Mouse (Mus musculus): ENCODE data around the gene Grtp1. TPM values are rescaled to one million over a fixed set of nuclear protein-coding genes. Genes with fewer than 3 reads are reported as not detected.

Gene Grtp1
- total RNA-seq, 4 experiments from 2014 or later: 9.3 to 14.1 (median 11.8) TPM

DNA sequence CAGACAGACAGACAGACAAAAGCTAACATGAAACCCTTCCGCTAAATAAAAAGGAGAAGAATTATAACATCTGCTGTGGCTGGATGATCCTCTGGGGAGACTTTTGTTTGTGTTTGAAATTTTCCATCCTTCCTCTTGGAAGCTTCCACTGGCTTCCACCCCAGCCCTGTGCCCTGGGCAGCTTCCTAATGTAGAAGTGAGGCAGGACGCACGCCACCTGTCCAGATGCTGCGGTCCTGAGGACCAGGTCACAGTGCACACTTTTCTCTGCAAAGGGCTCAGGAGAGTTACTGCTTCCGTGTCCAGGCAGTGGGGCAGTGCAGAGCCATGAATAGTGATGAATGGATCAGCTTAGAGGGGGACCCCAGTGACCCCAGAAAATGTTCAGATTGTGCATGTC, 4.9 kb upstream of the Grtp1 start:
- no peak for DNase-seq (ENCODE audit: low spot score in 2 of 2)

DNA sequence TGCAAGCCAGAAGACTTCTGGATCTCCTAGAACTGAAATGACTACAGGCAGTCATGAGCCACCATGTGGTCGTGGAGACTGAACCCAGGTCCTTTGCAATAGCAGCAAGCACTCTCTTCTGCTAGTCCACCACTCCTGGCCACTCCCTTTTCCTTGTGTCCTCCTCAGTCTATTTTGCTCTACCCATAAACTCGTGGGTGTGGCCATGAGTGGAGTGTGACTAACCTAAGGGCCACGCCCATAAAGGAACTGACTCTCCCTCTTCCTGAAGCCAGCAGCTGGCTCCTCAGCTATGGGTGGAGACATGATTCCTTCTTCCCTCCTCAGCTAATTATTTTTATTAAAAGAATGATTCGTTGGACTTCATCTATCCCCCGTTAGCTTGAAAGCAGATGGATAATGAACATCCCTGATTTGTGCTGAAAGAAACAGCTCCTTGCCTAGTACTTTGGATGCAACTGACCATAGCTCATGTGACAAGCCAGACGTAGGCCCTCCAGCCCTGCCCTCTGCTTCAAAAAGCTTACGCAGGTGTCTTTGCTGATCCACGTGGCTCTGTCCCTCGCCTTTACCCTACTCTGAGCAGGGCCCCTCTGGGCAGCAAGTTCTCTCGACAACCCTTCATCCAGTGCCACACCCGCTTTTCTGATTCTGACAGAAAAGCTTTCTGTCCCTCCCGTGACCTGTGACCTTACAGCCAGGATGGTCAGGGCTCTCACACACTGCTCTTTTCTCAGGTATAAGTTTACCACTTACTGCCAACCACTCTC, 4.1 kb upstream of the Grtp1 start:
- DNase-seq (ENCODE audit: low spot score in 2 of 2): peak; percentile 23 to 53

GRCm38 (mm10) chr8:13203472-13203871, 3.1 kb upstream of the Grtp1 start:
- no peak for DNase-seq (ENCODE audit: low spot score in 2 of 2)

DNA sequence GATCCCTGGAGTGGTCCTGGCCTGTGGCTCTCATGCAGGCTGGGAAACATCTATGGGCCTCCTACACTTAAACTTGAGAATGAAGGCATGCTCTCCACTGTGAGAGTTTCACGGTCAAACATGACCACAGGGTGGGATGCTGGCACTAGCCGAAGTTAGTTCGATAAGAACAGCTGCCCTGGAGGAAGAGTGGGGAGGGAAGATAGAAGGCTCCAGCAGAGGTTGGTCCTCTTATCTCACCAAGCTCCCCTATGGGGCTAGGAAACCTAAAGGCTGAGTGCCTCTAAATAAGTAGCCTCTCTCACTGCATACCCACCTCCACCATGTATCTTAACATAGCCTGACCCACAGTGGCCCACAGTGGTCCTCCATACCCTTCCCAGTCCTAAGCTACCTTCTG, 2.4 kb upstream of the Grtp1 start:
- DNase-seq (ENCODE audit: low spot score in 2 of 2): no peak

- no peak for DNase-seq (ENCODE audit: low spot score in 2 of 2)
Measured at GRCm38 (mm10) chr8:13202041-13202440, 1.6 kb upstream of the Grtp1 start.

DNA sequence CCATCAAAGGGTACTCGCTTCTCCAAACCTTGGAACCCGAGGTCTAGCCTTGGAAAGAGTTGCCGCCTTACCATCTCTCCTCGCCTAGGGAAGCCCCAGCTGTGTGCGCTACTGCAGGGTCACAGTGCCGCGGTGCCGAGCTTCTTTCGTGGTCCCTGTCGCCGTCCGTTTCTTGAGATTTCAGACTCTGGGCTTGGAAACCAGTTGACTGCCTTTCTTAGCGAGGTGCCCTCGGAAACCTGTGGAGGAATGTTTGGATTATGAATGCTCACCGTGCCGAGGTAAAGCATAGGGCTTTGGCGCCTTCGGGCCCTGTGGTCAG, 554 bp upstream of the Grtp1 start:
- DNase-seq (ENCODE audit: low spot score in 2 of 2): no peak

DNA sequence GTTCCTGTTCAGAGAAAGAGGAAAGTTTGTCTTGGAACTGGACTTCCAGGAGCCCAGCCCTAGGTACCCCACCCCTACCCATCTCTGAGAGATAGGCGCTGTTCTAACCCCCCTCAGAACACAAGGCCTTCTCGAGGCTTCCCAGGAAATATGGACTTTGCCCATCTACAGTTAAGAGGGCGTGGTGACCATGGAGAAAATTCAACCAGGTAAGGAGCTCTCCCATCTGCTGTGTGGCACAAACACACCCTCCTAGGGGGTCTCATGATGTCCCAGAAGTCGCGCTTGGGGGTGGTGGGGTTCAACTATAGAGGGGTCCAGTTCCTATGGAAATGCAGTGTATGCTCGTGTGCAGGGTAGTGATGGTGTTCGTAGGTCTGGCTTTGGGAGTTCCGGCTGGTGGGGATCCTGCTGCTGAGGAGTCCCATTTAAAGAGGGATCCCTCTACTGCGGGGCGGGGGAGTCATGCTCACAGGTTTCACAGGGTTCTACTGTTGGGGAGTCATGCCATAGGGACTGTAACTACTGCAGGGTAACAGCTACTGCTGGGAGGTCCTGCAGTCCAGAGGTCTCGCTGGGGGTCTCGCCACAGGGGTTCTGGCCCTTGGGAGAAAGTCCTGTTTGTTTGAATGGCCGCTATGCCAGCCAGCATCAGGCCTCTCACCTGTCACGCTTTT, 897 bp downstream of the Grtp1 start:
- no peak for DNase-seq (ENCODE audit: low spot score in 2 of 2)

GRCm38 (mm10) chr8:13197493-13197892, 2.9 kb downstream of the Grtp1 start:
- no peak for DNase-seq (ENCODE audit: low spot score in 2 of 2)

GRCm38 (mm10) chr8:13194818-13195217, 5.6 kb downstream of the Grtp1 start:
- no peak for DNase-seq (ENCODE audit: low spot score in 2 of 2)

GRCm38 (mm10) chr8:13190235-13190634, 10.2 kb downstream of the Grtp1 start:
- no peak for DNase-seq (ENCODE audit: low spot score in 2 of 2)

DNA sequence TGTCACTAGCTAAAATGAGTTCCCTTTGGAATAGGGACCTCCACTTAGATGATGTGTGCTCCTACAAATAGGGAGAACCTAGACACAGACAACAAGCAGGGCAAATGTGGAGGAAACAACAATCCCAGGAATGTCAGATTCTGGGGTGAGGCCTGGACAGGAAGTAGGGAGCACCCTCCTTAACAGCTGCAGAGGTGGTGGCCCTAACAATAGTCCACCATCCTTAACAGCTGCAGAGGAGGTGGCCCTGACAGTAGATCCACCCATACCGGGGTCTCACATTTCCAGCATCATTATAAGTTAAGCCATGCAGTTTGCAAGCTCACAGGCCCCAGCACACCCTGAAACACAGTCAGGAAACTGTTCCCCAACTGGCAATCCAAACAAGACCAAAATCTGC, 11.6 kb downstream of the Grtp1 start:
- DNase-seq (ENCODE audit: low spot score in 2 of 2): no peak

GRCm38 (mm10) chr8:13188052-13188555, 12.3 kb downstream of the Grtp1 start:
- DNase-seq (ENCODE audit: low spot score in 2 of 2): no peak

GRCm38 (mm10) chr8:13187638-13188037, 12.8 kb downstream of the Grtp1 start:
- no peak for DNase-seq (ENCODE audit: low spot score in 2 of 2)

- peak; percentile 35 to 66 for DNase-seq (ENCODE audit: low spot score in 2 of 2)
Measured at GRCm38 (mm10) chr8:13187229-13187628, 13.2 kb downstream of the Grtp1 start.

GRCm38 (mm10) chr8:13186819-13187218, 13.6 kb downstream of the Grtp1 start:
- no peak for DNase-seq (ENCODE audit: low spot score in 2 of 2)

GRCm38 (mm10) chr8:13181691-13181976, 18.8 kb downstream of the Grtp1 start:
- no peak for DNase-seq (ENCODE audit: low spot score in 2 of 2)

DNA sequence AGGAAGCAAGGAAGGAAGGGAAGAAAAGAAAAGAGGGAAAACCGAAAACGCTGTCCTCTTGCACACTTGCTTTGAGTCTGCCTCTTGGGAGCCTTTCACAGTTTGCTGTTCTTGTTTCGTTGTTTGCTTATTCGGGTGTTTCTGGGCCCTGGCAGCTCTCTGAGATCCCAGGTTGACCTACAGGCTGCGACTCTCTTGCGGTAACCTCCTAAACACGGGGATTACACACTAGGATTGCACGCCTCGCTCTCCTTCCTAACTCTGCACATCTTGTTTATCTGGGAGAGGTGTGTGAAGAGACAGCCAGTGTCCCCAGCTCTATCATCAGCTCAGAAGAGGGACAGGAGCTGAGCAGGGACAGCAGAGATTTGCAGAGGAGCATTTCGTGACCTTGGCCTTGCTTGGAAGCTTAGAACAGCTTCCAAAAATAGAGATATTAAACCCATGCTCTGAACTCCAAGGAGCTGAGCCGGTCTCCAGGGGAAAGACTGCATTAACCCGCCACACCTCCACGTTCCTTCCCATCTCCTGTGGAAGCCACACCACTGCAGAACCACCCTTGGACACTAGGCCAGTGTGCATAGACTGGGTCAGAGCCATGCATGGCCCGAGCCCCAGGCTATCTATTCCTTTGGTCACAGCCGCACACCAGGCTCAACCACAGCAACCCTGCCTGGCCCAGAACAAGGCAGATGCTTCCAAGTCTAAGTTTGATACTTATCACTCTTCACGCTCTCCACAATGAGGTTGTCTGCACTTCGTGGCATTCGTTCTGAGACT, 19.3 kb downstream of the Grtp1 start:
- DNase-seq (ENCODE audit: low spot score in 2 of 2): no peak

DNA sequence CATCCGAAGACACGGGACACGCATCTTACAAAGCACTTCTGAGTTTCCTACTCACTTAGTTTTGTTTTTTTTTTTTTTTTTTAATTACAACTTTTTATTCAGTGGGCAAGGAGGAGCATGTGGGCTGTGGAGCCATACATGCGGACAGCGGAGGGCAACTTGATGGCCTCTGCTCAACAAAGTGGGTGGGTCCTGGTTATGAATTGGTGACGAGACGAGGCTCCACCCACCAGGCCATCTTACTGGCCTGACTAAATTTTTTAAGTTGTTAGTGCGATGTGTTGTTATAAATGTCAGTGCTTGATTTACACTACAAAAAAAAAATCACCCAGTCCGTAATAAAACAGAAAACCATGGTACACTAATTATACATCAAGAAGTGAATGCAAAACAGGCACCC, 20.0 kb downstream of the Grtp1 start:
- DNase-seq (ENCODE audit: low spot score in 2 of 2): no peak

DNA sequence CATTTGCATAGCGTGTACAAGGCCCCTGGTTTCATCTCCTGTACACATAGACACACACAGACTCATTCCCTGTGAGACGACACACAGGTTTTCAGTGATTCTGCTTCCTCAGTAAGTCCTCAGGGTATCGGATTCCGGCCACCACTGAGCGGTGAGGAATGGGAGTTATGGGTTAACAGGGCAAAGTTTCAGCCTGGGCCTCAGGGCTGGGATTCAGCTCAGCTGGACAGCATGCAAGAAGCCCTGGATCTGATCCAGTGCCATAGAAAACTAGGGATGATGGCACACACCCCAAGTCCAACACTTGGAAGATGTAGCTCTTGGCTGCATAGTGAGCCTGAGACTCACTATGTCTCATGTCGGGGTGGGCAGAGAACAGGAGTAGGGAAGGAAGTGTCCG, 20.5 kb downstream of the Grtp1 start:
- no peak for DNase-seq (ENCODE audit: low spot score in 2 of 2)

DNA sequence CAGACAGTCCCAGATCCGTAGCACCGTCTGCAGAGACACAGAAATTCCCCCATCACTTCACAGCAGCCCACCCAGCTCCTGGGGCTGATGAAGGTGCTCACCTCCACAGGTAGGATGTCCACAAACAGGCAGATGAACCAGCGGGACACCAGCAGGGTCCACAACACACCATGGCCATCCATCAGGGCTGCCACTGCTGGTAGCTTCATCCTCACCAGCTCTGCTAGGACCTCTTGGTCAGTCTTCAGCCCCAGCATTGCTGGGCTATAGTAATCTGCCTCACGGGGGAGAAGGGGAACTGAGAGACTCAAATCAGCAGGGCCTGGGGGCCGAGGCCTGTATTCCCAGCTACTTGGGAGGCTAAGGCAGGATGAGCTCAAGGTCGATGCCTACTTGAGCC, 20.9 kb downstream of the Grtp1 start:
- DNase-seq (ENCODE audit: low spot score in 2 of 2): no peak

GRCm38 (mm10) chr8:13178137-13178536, 22.3 kb downstream of the Grtp1 start:
- no peak for DNase-seq (ENCODE audit: low spot score in 2 of 2)

- no peak for DNase-seq (ENCODE audit: low spot score in 2 of 2)
Measured at GRCm38 (mm10) chr8:13177173-13177852, 23.1 kb downstream of the Grtp1 start.

All from gastrocnemius, adult 8-10 months (tissue).